Mouse (Mus musculus) C2C12 (cell line): ENCODE results near the gene Esp8.
"Not testable (repeated sequence)": the region's sequence is repeated elsewhere in the genome, so short reads cannot be mapped to it uniquely, and the experiment has no call there.

ENCODE experiments used
- CEBPB ChIP-seq: IDR thresholded peaks from one replicate; pipeline ENCODE4 v1.6.1; 2011; ENCODE audit warnings: low read depth, mild to moderate bottlenecking, control low read depth, moderate library complexity
- CTCF ChIP-seq: IDR thresholded peaks from one replicate; pipeline ENCODE4 v1.5.1; 2011; ENCODE audit not compliant: control insufficient read depth, insufficient read depth, insufficient read length
- FOSL1 ChIP-seq: IDR thresholded peaks from one replicate; pipeline ENCODE4 v1.8.0; 2011; ENCODE audit warnings: mild to moderate bottlenecking, low read length; ENCODE audit not compliant: poor library complexity, insufficient read depth, severe bottlenecking
- MAX ChIP-seq: IDR thresholded peaks from one replicate; pipeline ENCODE4 v1.6.1; 2011; ENCODE audit warnings: mild to moderate bottlenecking, control low read depth
- MYOD1 ChIP-seq: IDR thresholded peaks from one replicate; pipeline ENCODE4 v1.6.1; 2011; ENCODE audit warnings: low read depth; ENCODE audit not compliant: control insufficient read depth, insufficient read length
- MYOG ChIP-seq: IDR thresholded peaks from one replicate; pipeline ENCODE4 v1.6.1; 2011; ENCODE audit not compliant: control insufficient read depth, insufficient read length; ENCODE audit errors: extremely low read depth
- USF1 ChIP-seq: IDR thresholded peaks from one replicate; pipeline ENCODE4 v1.6.1; 2011; ENCODE audit warnings: low read depth, mild to moderate bottlenecking, control low read depth, moderate library complexity

- not testable (repeated sequence) for TF ChIP-seq MAX, CTCF, USF1, MYOD1, FOSL1, MYOG, CEBPB
These were observed 36.3 kb upstream of the Esp8 start for GRCm38 (mm10) chr17:40483566-40483965.
